8 mouse cellular contexts compared by ENCODE assay signal in genomic region chr15:96665889-96666288, GRCm38 (mm10). TPM values are rescaled to one million over a fixed set of nuclear protein-coding genes. Genes with fewer than 3 reads are reported as not detected.
DNase-seq lines count a peak whose midpoint lies in the region; ATAC-seq lines count a peak whose summit lies in the region.

No protein-coding gene starts in this region.

- no peak overlapping the region for H3K27ac ChIP-seq in embryonic facial prominence, embryonic 12.5 days
- H3K27ac ChIP-seq in heart, embryonic 16.5 days (ENCODE audit: low read length): no peak overlapping the region
- no peak overlapping the region for H3K27ac ChIP-seq in liver, embryonic 13.5 days

- no peaks in the 10 kb centered on the region for H3K9me3 ChIP-seq in embryonic facial prominence, embryonic 12.5 days
- H3K9me3 ChIP-seq in heart, embryonic 16.5 days (replicated peaks; ENCODE audit: control insufficient read depth, low read length): no peaks in the 10 kb centered on the region
- H3K9me3 ChIP-seq in liver, embryonic 13.5 days (replicated peaks): no peaks in the 10 kb centered on the region

- H3K4me3 ChIP-seq in embryonic facial prominence, embryonic 12.5 days: no peak overlapping the region
- H3K4me3 ChIP-seq in heart, embryonic 16.5 days (ENCODE audit: low read length): 0 out of 2 replicates have a peak overlapping the region, but pooled peaks have one; percentile 0
- peak overlapping the region; percentile 33; the same call in 1 of the 2 replicates for H3K4me3 ChIP-seq in liver, embryonic 13.5 days (replicated peaks)

- DNase-seq in CD4-positive, CD25-positive, alpha-beta regulatory T cell, adult 2 months (ENCODE audit: low read depth, low spot score): peak; percentile 94
- peak; percentile 51 for DNase-seq in adrenal gland, postnatal 25 days
- peak; percentile 84 for DNase-seq in kidney, postnatal 14 days
- DNase-seq in liver, embryonic 13.5 days: peak; percentile 58
- DNase-seq in naive thymus-derived CD4-positive, alpha-beta T cell, adult 2 months (ENCODE audit: low read depth): peak; percentile 95
- DNase-seq in testis, postnatal 10 days (ENCODE audit: low spot score): peak; percentile 75

- H3K4me2 ChIP-seq in embryonic facial prominence, embryonic 12.5 days (replicated peaks): peak overlapping the region; percentile 43; the same call in 1 of the 2 replicates
- H3K4me2 ChIP-seq in heart, embryonic 16.5 days (ENCODE audit: low read depth, low read length): peak overlapping the region; percentile 60
- H3K4me2 ChIP-seq in liver, embryonic 13.5 days: peak overlapping the region; percentile 59

- ATAC-seq in embryonic facial prominence, embryonic 12.5 days (ENCODE audit: insufficient number of reproducible peaks, insufficient read depth, low FRiP score, low TSS enrichment): peak; percentile 75; the same call in 1 of the 2 replicates
- peak; percentile 87 for ATAC-seq in heart, embryonic 16.5 days (replicated peaks; ENCODE audit: extremely low read depth, insufficient read depth, low FRiP score)
- ATAC-seq in liver, embryonic 13.5 days (ENCODE audit: low read depth): peak; percentile 76

- no peaks in the 10 kb centered on the region for H3K36me3 ChIP-seq in embryonic facial prominence, embryonic 12.5 days
- H3K36me3 ChIP-seq in heart, embryonic 16.5 days (ENCODE audit: control insufficient read depth, insufficient read depth): no peaks in the 10 kb centered on the region
- no peaks in the 10 kb centered on the region for H3K36me3 ChIP-seq in liver, embryonic 13.5 days

- no peak overlapping the region for H3K9ac ChIP-seq in embryonic facial prominence, embryonic 12.5 days
- H3K9ac ChIP-seq in heart, embryonic 16.5 days (ENCODE audit: low read length): no peak overlapping the region
- no peak overlapping the region for H3K9ac ChIP-seq in liver, embryonic 13.5 days

- H3K4me1 ChIP-seq in embryonic facial prominence, embryonic 12.5 days: no peaks in the 10 kb centered on the region
- H3K4me1 ChIP-seq in heart, embryonic 16.5 days (ENCODE audit: control insufficient read depth, insufficient read depth, low read length): peaks cover 4% of the 10 kb centered on the region
- H3K4me1 ChIP-seq in liver, embryonic 13.5 days (replicated peaks): peaks cover 8% of the 10 kb centered on the region

- WGBS in embryonic facial prominence, embryonic 12.5 days: 9% methylated on average over 3 of the region's 3 CpGs
- WGBS in heart, embryonic 16.5 days: 7% methylated on average over 3 of the region's 3 CpGs
- 8% methylated on average over 3 of the region's 3 CpGs for WGBS in liver, embryonic 13.5 days (ENCODE audit: insufficient replicate concordance)

- no peaks in the 10 kb centered on the region; the same call in 1 of the 2 replicates for H3K27me3 ChIP-seq in embryonic facial prominence, embryonic 12.5 days
- no peaks in the 10 kb centered on the region for H3K27me3 ChIP-seq in heart, embryonic 16.5 days (ENCODE audit: control insufficient read depth, insufficient read depth, low read length)
- peaks cover 6% of the 10 kb centered on the region; the same call in 1 of the 2 replicates for H3K27me3 ChIP-seq in liver, embryonic 13.5 days

RNA-seq across cellular contexts. Expression of gene Slc38a1, which starts 23.2 kb away (rescaled TPM):
- total RNA-seq in adrenal gland, postnatal 25 days (2021): 28.1 and 29.7 TPM in 2 replicates
- 89.6 and 93.6 TPM in 2 replicates for polyA plus RNA-seq in embryonic facial prominence, embryonic 12.5 days (2016; fragmentation: Nextera tagmentation; extraction: Ambion mirVana)
- polyA plus RNA-seq in heart, embryonic 16.5 days (2015; fragmentation: Nextera tagmentation; extraction: Ambion mirVana): 70.7 and 71.2 TPM in 2 replicates
- polyA plus RNA-seq in liver, embryonic 13.5 days (2015; fragmentation: Nextera tagmentation; extraction: Ambion mirVana): 29.6 and 40.1 TPM in 2 replicates

RNA-seq across cellular contexts. Expression of gene Slc38a2, which starts 33.6 kb away (rescaled TPM):
- 150 and 180 TPM in 2 replicates for total RNA-seq in adrenal gland, postnatal 25 days (2021)
- 175 and 179 TPM in 2 replicates for polyA plus RNA-seq in embryonic facial prominence, embryonic 12.5 days (2016; fragmentation: Nextera tagmentation; extraction: Ambion mirVana)
- 178 and 190 TPM in 2 replicates for polyA plus RNA-seq in heart, embryonic 16.5 days (2015; fragmentation: Nextera tagmentation; extraction: Ambion mirVana)
- polyA plus RNA-seq in liver, embryonic 13.5 days (2015; fragmentation: Nextera tagmentation; extraction: Ambion mirVana): 33.8 and 45.3 TPM in 2 replicates
